Mouse (Mus musculus): Measurements from ENCODE around the gene Ifit3b. TPM values are rescaled to one million over a fixed set of nuclear protein-coding genes. Genes with fewer than 3 reads are reported as not detected.

Gene Ifit3b
- total and polyA plus RNA-seq, 3 experiments: not detected

GRCm38 (mm10) chr19:34640623-34641022 is 32.9 kb downstream of the Ifit3b start, which contains the start of the genes Ifit1bl2 and Ifit1:
TSS of gene Ifit1bl2 (minus strand) at chr19:34640743.
TSS of gene Ifit1 (plus strand) at chr19:34640871.
- peak within 1 kb of the TSS; percentile 21 to 52 (median 41) for H3K4me3 ChIP-seq (replicated peaks in 1 of 3; ENCODE audit: low read depth in 2 of 3, low read length in 2 of 3, poor library complexity in 1 of 3)

GRCm38 (mm10) chr19:34642616-34643015 is 34.8 kb downstream of the Ifit3b start:
- DNase-seq (ENCODE audit: extremely low read depth): no peak
- no peak overlapping the region for H3K4me3 ChIP-seq (replicated peaks in 1 of 3; ENCODE audit: low read depth in 2 of 3, low read length in 2 of 3, poor library complexity in 1 of 3)
- dilution Hi-C loops (cut with MboI; ENCODE audit: extremely low pct_ligation_motif_present, extremely low pct_unique_long_range_greater_than_20kb, low sequenced_read_pairs) (no loop called here), in situ Hi-C loops (cut with MboI; ENCODE audit: low pct_ligation_motif_present, low pct_unique_long_range_greater_than_20kb, low sequenced_read_pairs) (no loop called here)
- H3K4me1 ChIP-seq (ENCODE audit: control insufficient read depth in 1 of 2, insufficient read depth in 2 of 2): peaks cover 4 to 26% of the 10 kb centered on the region in 2 experiments; a peak in 3 of 4 replicates
- H3K79me2 ChIP-seq (replicated peaks; ENCODE audit: control insufficient read depth, extremely low read depth, insufficient read depth, poor library complexity, severe bottlenecking): no peaks in the 10 kb centered on the region
- H3K9ac ChIP-seq (ENCODE audit: insufficient read depth, low read depth): no peak overlapping the region
- no peaks in the 10 kb centered on the region for H3K27me3 ChIP-seq (replicated peaks)
- H3K36me3 ChIP-seq (replicated peaks in 1 of 2; ENCODE audit: control insufficient read depth in 1 of 2, insufficient read depth in 1 of 2, low read length in 1 of 2): no peaks in the 10 kb centered on the region
- TF ChIP-seq USF1 (IDR thresholded peaks at IDR 0.05; ENCODE audit: low read depth, low read length) (no peak), RAD21 (IDR thresholded peaks at IDR 0.05; ENCODE audit: low read depth, low read length) (no peak), MAZ (IDR thresholded peaks at IDR 0.05; ENCODE audit: low read depth, low read length) (no peak), ZC3H11A (IDR thresholded peaks at IDR 0.05; ENCODE audit: low read depth, low read length) (no peak), POLR2A (IDR thresholded peaks at IDR 0.05; ENCODE audit: low read depth, low read length) (no peak), UBTF (IDR thresholded peaks at IDR 0.05; ENCODE audit: low read depth, low read length) (no peak), MXI1 (IDR thresholded peaks at IDR 0.05; ENCODE audit: low read depth, low read length) (no peak), BHLHE40 (IDR thresholded peaks at IDR 0.05; ENCODE audit: low read depth, low read length) (no peak), JUN (IDR thresholded peaks at IDR 0.05; ENCODE audit: insufficient read depth, low read depth, low read length) (no peak), JUND (conservative IDR thresholded peaks at IDR 0.05; ENCODE audit: low read depth, low read length) (no peak), ETS1 (conservative IDR thresholded peaks at IDR 0.05; ENCODE audit: low read depth, low read length) (no peak), PAX5 (IDR thresholded peaks at IDR 0.05; ENCODE audit: low read length) (no peak), POLR2AphosphoS2 (IDR thresholded peaks at IDR 0.05; ENCODE audit: low read depth, low read length) (no peak), CHD1 (IDR thresholded peaks at IDR 0.05; ENCODE audit: low read depth, low read length) (no peak), MYC (IDR thresholded peaks at IDR 0.05; ENCODE audit: low read depth, low read length) (no peak), ZMIZ1 (IDR thresholded peaks at IDR 0.05; ENCODE audit: low read depth, low read length) (no peak), KAT2A (IDR thresholded peaks at IDR 0.05; ENCODE audit: insufficient replicate concordance, low read length) (no peak), EP300 (IDR thresholded peaks at IDR 0.05; ENCODE audit: low read length) (no peak)
- no peaks in the 10 kb centered on the region for H3K9me3 ChIP-seq (replicated peaks; ENCODE audit: low read length)
- H3K27ac ChIP-seq (ENCODE audit: insufficient read depth, low read depth): no peak overlapping the region
- no peak overlapping the region for H3K4me2 ChIP-seq (ENCODE audit: insufficient read depth, low read depth, poor library complexity, severe bottlenecking)

More at GRCm38 (mm10) chr19:34640623-34641022, 32.9 kb downstream of the Ifit3b start, which contains the start of the genes Ifit1bl2 and Ifit1:
- H3K9me3 ChIP-seq (replicated peaks; ENCODE audit: low read length): no peaks in the 10 kb centered on the region
- H3K27me3 ChIP-seq (replicated peaks): no peaks in the 10 kb centered on the region
- dilution Hi-C loops (cut with MboI; ENCODE audit: extremely low pct_ligation_motif_present, extremely low pct_unique_long_range_greater_than_20kb, low sequenced_read_pairs) (no loop called here), in situ Hi-C loops (cut with MboI; ENCODE audit: low pct_ligation_motif_present, low pct_unique_long_range_greater_than_20kb, low sequenced_read_pairs) (no loop called here)
- TF ChIP-seq MAX (IDR thresholded peaks at IDR 0.05; ENCODE audit: low read length) (peak; percentile 26; the same call in 1 of the 2 replicates), BHLHE40 (IDR thresholded peaks at IDR 0.05; ENCODE audit: low read depth, low read length) (peak; percentile 60), KAT2A (IDR thresholded peaks at IDR 0.05; ENCODE audit: insufficient replicate concordance, low read length) (no peak), ETS1 (conservative IDR thresholded peaks at IDR 0.05; ENCODE audit: low read depth, low read length) (peak; percentile 92), ZC3H11A (IDR thresholded peaks at IDR 0.05; ENCODE audit: low read depth, low read length) (no peak), ZKSCAN1 (IDR thresholded peaks at IDR 0.05; ENCODE audit: borderline replicate concordance, low read depth, low read length) (no peak), NRF1 (IDR thresholded peaks at IDR 0.05; ENCODE audit: low read depth, low read length) (no peak), MYC (IDR thresholded peaks at IDR 0.05; ENCODE audit: low read depth, low read length) (no peak), CHD2 (IDR thresholded peaks at IDR 0.05; ENCODE audit: low read length) (no peak), RCOR1 (conservative IDR thresholded peaks at IDR 0.05; ENCODE audit: low read depth, low read length) (peak; percentile 71), SIN3A (IDR thresholded peaks at IDR 0.05; ENCODE audit: low read length) (peak; percentile 69), MEF2A (IDR thresholded peaks at IDR 0.05; ENCODE audit: borderline replicate concordance, low read depth, low read length) (peak; percentile 59), JUN (IDR thresholded peaks at IDR 0.05; ENCODE audit: insufficient read depth, low read depth, low read length) (no peak), USF2 (conservative IDR thresholded peaks at IDR 0.05; ENCODE audit: low read depth, low read length) (no peak), MAZ (IDR thresholded peaks at IDR 0.05; ENCODE audit: low read depth, low read length) (peak; percentile 79; the same call in 1 of the 2 replicates), ZNF384 (IDR thresholded peaks at IDR 0.05; ENCODE audit: low read depth, low read length) (peak; percentile 92), JUND (conservative IDR thresholded peaks at IDR 0.05; ENCODE audit: low read depth, low read length) (no peak), IRF4 (IDR thresholded peaks at IDR 0.05; ENCODE audit: low read depth, low read length) (peak; percentile 97), USF1 (IDR thresholded peaks at IDR 0.05; ENCODE audit: low read depth, low read length) (no peak), MXI1 (IDR thresholded peaks at IDR 0.05; ENCODE audit: low read depth, low read length) (peak; percentile 51; the same call in 1 of the 2 replicates), EP300 (IDR thresholded peaks at IDR 0.05; ENCODE audit: low read length) (peak; percentile 88), TCF12 (IDR thresholded peaks at IDR 0.05; ENCODE audit: low read depth, low read length) (0 out of 2 replicates have a peak, but pooled peaks have one; percentile 41)
- peak within 1 kb of the TSS; percentile 40; the same call in 1 of the 2 replicates for H3K9ac ChIP-seq (ENCODE audit: insufficient read depth, low read depth)
- peaks cover 4 to 26% of the 10 kb centered on the region in 2 experiments; a peak in 3 of 4 replicates for H3K4me1 ChIP-seq (ENCODE audit: control insufficient read depth in 1 of 2, insufficient read depth in 2 of 2)
- H3K36me3 ChIP-seq (replicated peaks in 1 of 2; ENCODE audit: control insufficient read depth in 1 of 2, insufficient read depth in 1 of 2, low read length in 1 of 2): no peaks in the 10 kb centered on the region
- peak within 1 kb of the TSS; percentile 66 for H3K4me2 ChIP-seq (ENCODE audit: insufficient read depth, low read depth, poor library complexity, severe bottlenecking)
- H3K79me2 ChIP-seq (replicated peaks; ENCODE audit: control insufficient read depth, extremely low read depth, insufficient read depth, poor library complexity, severe bottlenecking): no peaks in the 10 kb centered on the region
- no peak within 1 kb of the TSS for H3K27ac ChIP-seq (ENCODE audit: insufficient read depth, low read depth)
- DNase-seq (ENCODE audit: extremely low read depth): peak; percentile 81

Measured in CH12.LX (cell line).